Mouse (Mus musculus): ENCODE measurements around the gene Nts.

DNA sequence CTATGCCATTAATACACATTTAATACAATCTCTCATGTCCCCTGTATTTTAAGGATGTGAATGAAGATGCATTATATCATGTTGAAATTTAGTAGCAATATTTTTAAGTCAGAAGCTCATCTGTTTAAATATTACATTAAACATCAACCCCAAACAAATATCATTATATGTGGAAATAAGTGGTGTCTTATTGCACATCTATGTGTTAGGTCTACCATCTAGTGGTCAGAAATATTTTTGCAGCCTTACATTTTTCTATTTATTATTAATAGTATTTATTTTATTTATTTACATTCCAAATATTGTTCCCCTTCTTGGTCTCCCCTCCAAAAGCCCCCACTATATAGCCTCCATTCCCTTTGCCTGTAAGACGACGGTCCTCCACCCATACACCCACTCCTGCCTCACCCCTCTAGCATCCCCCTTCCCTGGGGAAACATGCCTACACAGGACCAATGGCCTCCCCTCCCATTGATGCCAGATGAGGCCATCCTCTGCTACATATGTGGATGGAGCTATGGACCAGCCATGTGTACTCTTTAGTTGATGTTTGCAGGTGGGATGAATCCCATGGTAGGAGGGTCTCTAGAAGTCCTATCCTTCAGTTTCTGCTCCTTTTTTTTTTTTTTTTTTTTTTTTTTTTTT is 45.3 kb downstream of the Nts start:
- TF ChIP-seq ZNF384 (IDR thresholded peaks at IDR 0.05; ENCODE audit: low read depth, low read length) (no peak; the same call in none of the 2 replicates), HCFC1 (IDR thresholded peaks at IDR 0.05; ENCODE audit: borderline replicate concordance, insufficient read depth, low read length) (no peak), ZC3H11A (IDR thresholded peaks at IDR 0.05; ENCODE audit: borderline replicate concordance, low read depth, low read length) (no peak), MAFK (IDR thresholded peaks at IDR 0.05; ENCODE audit: insufficient read depth, low read depth, low read length) (no peak)

All from ES-E14 (cell line).